Mouse (Mus musculus): ENCODE measurements around the gene Crygn.
"Not testable (repeated sequence)": the region's sequence is repeated elsewhere in the genome, so short reads cannot be mapped to it uniquely, and the experiment has no call there.

Gene Crygn

GRCm38 (mm10) chr5:24757816-24758215, at the start of gene Crygn:
Gene Crygn (minus strand): TSS chr5:24758008.
- DNase-seq (ENCODE audit: extremely low read depth, low read depth, low spot score), result no peak

- no peak for DNase-seq (ENCODE audit: extremely low read depth, low read depth, low spot score)
These were observed 47.4 kb upstream of the Crygn start for GRCm38 (mm10) chr5:24805222-24805621.

GRCm38 (mm10) chr5:24804661-24805060, 46.9 kb upstream of the Crygn start:
- no peak for DNase-seq (ENCODE audit: extremely low read depth, low read depth, low spot score)

DNA sequence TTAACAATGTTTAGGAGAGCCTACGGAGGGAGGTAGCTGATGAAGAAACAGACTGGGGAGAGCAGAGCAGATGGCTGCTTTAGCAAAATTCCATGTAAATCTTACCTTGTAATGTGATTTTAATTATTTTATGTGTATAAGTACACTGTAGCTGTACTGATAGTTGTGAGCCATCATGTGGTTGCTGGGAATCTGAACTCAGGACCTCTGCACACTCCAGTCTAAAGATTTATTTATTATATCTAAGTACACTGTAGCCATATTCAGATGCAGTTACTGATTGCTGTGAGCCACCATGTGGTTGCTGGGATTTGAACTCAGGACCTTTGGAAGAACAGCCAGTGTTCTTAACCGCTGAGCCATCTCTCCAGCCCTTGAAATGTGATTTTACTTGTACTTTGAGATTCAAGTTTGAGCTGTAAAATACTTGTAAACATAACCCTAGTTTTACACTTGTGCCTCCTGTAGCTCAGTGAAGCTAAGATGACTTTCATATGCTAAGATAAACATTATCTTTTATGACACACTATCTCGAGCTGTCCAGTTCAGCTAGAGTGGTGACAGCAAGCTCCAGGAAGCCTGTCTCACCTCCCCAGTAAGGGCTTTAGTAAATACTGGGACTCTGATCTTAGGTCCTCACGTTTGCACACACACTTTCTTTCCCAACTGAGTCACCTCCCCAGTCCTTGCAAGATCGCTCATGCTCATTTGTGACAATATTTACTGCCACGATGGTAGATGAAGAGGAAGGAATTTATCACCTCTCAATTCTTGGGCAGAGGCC, 44.2 kb upstream of the Crygn start:
- DNase-seq (ENCODE audit: extremely low read depth, low read depth, low spot score), result no peak

- DNase-seq (ENCODE audit: extremely low read depth, low read depth, low spot score), result no peak
These were observed 42.6 kb upstream of the Crygn start for GRCm38 (mm10) chr5:24800416-24800815.

DNA sequence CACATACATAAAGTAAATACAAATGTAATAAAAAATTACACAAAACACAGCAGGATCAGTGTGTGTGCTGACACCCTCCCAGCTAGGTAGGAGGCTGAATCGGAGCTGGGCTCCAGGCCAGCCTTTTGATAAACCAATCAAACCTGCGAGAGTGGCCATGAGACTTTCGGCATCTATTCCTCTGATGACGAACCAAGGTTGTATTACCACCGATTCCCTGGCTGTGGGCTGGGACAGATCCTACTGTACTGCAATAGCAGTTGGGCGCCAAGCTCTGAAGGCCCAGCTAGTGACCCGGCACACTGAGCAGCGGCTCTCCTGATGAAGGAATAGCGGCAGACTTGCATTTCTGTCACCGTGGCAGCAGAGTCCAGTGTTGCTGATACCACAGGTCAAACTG, 40.8 kb upstream of the Crygn start:
- DNase-seq (ENCODE audit: extremely low read depth, low read depth, low spot score), result no peak

GRCm38 (mm10) chr5:24797858-24798257, 40.0 kb upstream of the Crygn start:
- DNase-seq (ENCODE audit: extremely low read depth, low read depth, low spot score), result no peak

DNA sequence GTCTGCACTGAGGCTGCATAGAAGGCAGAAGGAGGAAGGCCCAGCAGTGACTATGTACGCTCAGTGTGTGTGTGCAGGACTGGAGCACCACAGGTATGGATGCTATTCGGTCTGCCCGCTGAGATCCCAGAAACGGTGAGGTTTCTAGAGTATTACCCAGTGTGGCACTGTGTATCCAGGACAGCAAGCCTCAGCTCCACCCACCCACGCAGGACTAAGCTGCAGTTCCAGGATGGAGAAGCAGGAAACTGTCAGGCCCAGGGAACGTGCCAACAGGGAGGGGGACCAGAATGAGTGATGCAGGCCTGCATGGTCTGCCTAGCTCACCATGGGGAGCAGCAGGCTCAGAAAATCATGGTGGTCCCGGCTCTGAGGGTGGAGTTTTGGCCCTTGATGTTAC, 35.2 kb upstream of the Crygn start:
- no peak for DNase-seq (ENCODE audit: extremely low read depth, low read depth, low spot score)

DNA sequence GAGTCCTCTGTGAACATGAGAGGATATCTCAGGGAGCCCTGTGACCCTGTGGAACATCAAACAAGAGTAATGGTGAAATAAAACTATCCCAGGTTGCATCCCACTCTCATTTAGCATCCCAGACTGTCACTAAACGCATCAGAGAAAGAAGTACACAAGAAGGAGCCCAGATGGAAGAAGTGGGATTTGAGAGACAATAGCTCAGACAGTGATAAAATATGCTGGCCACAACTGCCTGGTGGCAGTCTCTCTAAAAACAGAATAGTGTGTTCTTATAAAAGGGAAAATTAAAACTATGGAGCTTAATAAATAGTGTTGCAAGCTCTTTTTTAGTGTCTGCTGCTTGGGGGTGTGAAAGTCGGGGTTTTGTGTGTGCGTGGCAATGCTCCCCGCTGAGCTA, 25.1 kb upstream of the Crygn start:
- DNase-seq (ENCODE audit: extremely low read depth, low read depth, low spot score), result no peak

DNA sequence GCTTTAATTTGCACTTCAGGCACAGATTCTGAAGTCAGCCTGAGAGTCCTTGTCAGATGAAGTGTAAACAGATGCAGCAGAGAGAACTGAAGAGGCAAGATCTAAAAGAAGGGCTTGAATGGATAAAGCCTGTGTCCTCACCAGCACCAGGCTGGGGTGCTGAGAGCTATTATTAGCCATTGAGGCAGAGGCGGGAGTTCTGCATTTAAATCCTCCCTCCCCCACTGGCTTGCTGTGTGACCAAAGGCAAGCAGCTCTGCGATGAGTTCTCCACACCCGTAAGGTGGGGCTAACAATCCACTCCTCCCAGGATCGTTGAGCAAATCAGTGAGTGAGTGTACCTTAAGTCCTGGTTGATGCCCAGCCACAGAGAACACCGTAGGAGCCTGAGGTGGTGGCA, 23.2 kb upstream of the Crygn start:
- no peak for DNase-seq (ENCODE audit: extremely low read depth, low read depth, low spot score)

- no peak for DNase-seq (ENCODE audit: extremely low read depth, low read depth, low spot score)
These were observed 22.2 kb upstream of the Crygn start for GRCm38 (mm10) chr5:24779881-24780512.

DNA sequence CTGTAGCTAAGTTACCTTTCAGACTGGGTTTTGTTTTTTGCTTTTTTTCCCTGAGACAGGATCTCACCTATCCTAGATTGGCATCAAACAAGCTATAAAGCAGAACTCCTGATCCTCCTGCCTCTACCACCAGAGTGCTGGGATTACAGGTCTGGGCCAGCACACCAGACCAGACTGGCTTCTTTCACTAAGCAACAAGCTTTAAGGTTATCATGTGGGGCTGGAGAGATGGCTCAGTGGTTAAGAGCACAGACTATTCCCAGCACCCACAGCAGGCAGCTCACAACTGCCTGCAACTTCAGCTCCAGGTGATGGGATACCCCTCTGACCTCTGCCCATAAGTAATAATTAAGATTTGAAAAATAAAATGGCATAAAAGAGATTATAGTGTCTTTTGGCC, 21.5 kb upstream of the Crygn start:
- DNase-seq (ENCODE audit: extremely low read depth, low read depth, low spot score), result no peak

DNA sequence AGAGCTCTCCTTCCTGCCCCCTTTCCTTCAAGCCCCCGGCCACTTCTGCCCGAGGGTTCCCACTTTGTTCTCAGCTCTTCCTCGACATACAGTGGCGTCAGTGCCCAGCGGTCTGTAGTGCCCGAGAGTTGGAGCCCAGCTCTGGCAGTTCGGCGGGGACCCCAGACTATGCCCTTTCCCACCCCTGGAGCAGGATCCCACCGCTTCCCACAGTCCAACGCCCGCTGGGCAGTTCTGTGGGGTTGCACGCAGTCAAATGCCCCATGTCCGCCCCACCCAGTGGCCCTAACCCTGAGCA, 21.0 kb upstream of the Crygn start:
- DNase-seq (ENCODE audit: extremely low read depth, low read depth, low spot score), result no peak

DNA sequence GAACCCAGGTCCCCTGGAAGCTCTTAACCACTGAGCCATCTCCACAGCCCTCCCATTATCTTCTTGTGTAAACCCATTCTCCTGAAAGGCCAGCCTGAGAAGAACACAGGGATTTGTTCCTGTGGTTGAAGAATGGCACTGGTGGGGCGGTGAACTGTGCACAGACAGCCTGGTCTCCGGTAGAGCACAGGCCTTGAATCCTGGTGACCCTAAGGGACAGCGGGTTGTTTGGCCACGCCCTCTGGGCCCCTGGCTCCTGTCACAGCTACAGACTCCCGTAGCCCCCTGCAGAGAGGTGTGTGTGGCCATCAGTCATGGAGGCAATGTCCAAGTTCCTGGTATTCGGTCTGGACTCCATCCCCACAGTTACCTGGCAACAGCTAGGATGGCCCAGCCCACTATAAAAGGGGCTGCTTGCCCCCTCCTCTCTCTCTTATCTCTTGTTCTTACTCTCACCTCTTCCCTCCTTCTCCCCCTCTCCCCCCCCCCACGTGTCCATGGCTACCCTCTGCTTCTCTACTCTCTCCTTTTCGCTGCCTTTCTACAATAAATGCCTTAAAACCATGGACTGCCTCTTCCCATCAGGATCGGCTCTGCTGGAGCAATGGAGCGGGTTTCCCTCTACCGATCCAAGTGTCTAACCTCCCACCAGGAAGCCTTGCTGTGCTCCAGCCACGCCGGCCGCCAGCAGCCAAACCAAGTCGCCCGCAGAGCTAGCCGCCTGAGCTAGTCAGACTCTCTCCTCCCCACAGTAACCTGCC, 20.5 kb upstream of the Crygn start:
- DNase-seq (ENCODE audit: extremely low read depth, low read depth, low spot score), result no peak

GRCm38 (mm10) chr5:24776681-24777080, 18.9 kb upstream of the Crygn start:
- peak; percentile 25 for DNase-seq (ENCODE audit: extremely low read depth, low read depth, low spot score)

DNA sequence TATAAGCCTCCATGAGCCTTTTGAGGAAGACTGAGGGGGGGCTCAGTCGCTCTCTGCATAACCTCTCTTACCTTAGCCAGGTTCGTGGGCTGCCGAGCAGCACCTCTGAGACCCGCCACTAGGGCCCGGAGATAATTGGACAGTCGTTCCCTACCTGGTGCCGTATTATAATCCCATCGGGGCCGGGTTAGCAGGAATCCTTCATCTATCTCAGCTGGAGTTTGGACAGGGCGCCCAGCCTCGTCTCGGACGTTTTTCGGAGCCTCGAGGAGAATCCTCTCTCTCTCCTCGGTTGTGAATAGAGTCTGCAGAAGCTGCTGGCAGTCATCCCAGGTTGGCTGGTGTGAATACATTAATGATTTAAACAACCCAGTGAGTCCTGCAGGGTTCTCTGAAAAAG, 16.7 kb upstream of the Crygn start:
- not testable (repeated sequence) for DNase-seq (ENCODE audit: extremely low read depth, low read depth, low spot score)

DNA sequence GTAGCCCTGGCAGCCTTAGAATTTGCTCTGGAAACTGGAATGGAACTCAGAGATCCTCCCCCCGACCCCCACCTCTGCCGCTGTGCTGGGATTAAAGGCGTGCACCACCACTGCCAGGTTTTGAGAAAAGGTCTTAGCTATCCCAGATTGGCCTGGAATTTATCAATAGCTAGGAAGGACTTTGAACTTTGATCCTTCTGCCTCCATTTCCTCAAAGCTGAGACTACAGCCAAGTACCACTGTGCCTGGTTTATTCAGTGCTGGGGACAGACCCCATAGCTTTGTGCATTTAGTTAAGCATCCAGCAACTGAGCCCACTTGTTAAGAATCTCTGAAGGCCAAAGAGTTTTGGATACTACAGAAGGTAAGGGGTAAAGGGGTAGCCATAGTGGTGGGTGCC, 877 bp downstream of the Crygn start:
- DNase-seq (ENCODE audit: extremely low read depth, low read depth, low spot score), result no peak

GRCm38 (mm10) chr5:24752175-24752498, 5.7 kb downstream of the Crygn start:
- no peak for DNase-seq (ENCODE audit: extremely low read depth, low read depth, low spot score)

GRCm38 (mm10) chr5:24751305-24752174, 6.3 kb downstream of the Crygn start:
- no peak for DNase-seq (ENCODE audit: extremely low read depth, low read depth, low spot score)

GRCm38 (mm10) chr5:24750321-24751304, 7.2 kb downstream of the Crygn start:
- no peak for DNase-seq (ENCODE audit: extremely low read depth, low read depth, low spot score)
